Mouse (Mus musculus) limb, embryonic 14.5 days (tissue): ENCODE results near the gene Slc25a33. TPM values are rescaled to one million over a fixed set of nuclear protein-coding genes. Genes with fewer than 3 reads are reported as not detected.

ENCODE experiments used
- ATAC-seq: fragments of 200-750 bp; cut with Nextera tagmentation; 2 replicates; pipeline ENCODE4 v1.8.0; 2017; ENCODE audit warnings: low read depth, moderate number of reproducible peaks, moderate TSS enrichment; ENCODE audit not compliant: low FRiP score
- DNase-seq: peaks from one replicate; pipeline ENCODE4 v3.0.0-alpha.2; 2015; ENCODE audit warnings: low spot score
- H3K27ac ChIP-seq: fragments of 300-500 bp; sonication (generic); replicated peaks from 2 replicates; pipeline ENCODE4 v1.5.1; 2014; ENCODE audit warnings: low read depth, mild to moderate bottlenecking, low read length, moderate library complexity, mixed read lengths
- H3K27me3 ChIP-seq: fragments of 300-500 bp; sonication (generic); 2 replicates; pipeline ENCODE4 v1.6.1; 2014; ENCODE audit warnings: low read length, mixed read lengths; ENCODE audit not compliant: control insufficient read depth, insufficient read depth
- H3K36me3 ChIP-seq: fragments of 300-500 bp; sonication (generic); 2 replicates; pipeline ENCODE4 v1.6.1; 2014; ENCODE audit warnings: mild to moderate bottlenecking, low read length, moderate library complexity, mixed read lengths; ENCODE audit not compliant: control insufficient read depth, insufficient read depth
- H3K4me1 ChIP-seq: fragments of 300-500 bp; sonication (generic); 2 replicates; pipeline ENCODE4 v1.6.1; 2014; ENCODE audit warnings: antibody characterized with exemption, low read length, mixed read lengths; ENCODE audit not compliant: control insufficient read depth, insufficient read depth
- H3K4me2 ChIP-seq: fragments of 300-500 bp; sonication (generic); replicated peaks from 2 replicates; pipeline ENCODE4 v1.6.1; 2014; ENCODE audit warnings: low read depth, mild to moderate bottlenecking, low read length, moderate library complexity; ENCODE audit not compliant: severe bottlenecking
- H3K4me3 ChIP-seq: fragments of 300-500 bp; sonication (generic); replicated peaks from 2 replicates; pipeline ENCODE4 v1.5.1; 2014; ENCODE audit warnings: low read length
- H3K9ac ChIP-seq: fragments of 300-500 bp; sonication (generic); 2 replicates; pipeline ENCODE4 v1.6.1; 2014; ENCODE audit warnings: mild to moderate bottlenecking, low read depth, low read length, moderate library complexity; ENCODE audit not compliant: severe bottlenecking
- H3K9me3 ChIP-seq: fragments of 300-500 bp; sonication (generic); 2 replicates; pipeline ENCODE4 v1.6.1; 2016; ENCODE audit warnings: low read length; ENCODE audit not compliant: control insufficient read depth
- POLR2A ChIP-seq: fragments of 200-500 bp; IDR thresholded peaks from 2 replicates; pipeline ENCODE4 v1.8.0; 2012; ENCODE audit warnings: inconsistent platforms, mild to moderate bottlenecking, moderate library complexity, borderline replicate concordance; ENCODE audit not compliant: insufficient read depth, insufficient read length; ENCODE audit errors: extremely low read depth
- WGBS: fragments of 180-500 bp; shearing (Covaris S2); extraction: QIAGEN DNeasy Blood & Tissue Kit; methylation state at CpG from one replicate; pipeline ENCODE4 v1.1.7; 2014; 5-methylcytosine and 5-hydroxymethylcytosine counted together
- polyA plus RNA-seq, 2 experiments: library from polyadenylated mRNA; depleted of rRNA in 1 of 2; stranded (reverse) in 1 of 2; unstranded in 1 of 2; fragments of >200 nt; fragmentation: Nextera tagmentation in 1 of 2; extraction: Ambion mirVana in 1 of 2; gene quantifications; 2 replicates each; pipeline versions ENCODE4 v1.2.1 to v1.2.3; 2012 to 2014

Slc25a33 gene
- polyA plus RNA-seq, 2 experiments, result 8.2 to 10.8 TPM

- ATAC-seq (no peak), DNase-seq (no peak)
- WGBS, result 92% methylated on average over 18 of the region's 18 CpGs
- no peak overlapping the region for H3K4me3 ChIP-seq
- no peaks in the 10 kb centered on the region for H3K4me1 ChIP-seq
- no peaks in the 10 kb centered on the region for H3K9me3 ChIP-seq
- H3K4me2 ChIP-seq, result no peak overlapping the region
- no peaks in the 10 kb centered on the region for H3K27me3 ChIP-seq
- TF ChIP-seq POLR2A, result no peak
- peaks cover 16% of the 10 kb centered on the region for H3K36me3 ChIP-seq
- no peak overlapping the region for H3K9ac ChIP-seq
- no peak overlapping the region for H3K27ac ChIP-seq
Observed at GRCm38 (mm10) chr4:149749003-149749662, 24.9 kb downstream of the Slc25a33 start.

- 78% methylated on average over 7 of the region's 7 CpGs for WGBS
- ATAC-seq (no peak), DNase-seq (no peak)
- H3K27ac ChIP-seq, result no peak overlapping the region
- no peak overlapping the region for H3K4me2 ChIP-seq
- TF ChIP-seq POLR2A, result no peak
- H3K36me3 ChIP-seq, result peaks cover 36% of the 10 kb centered on the region
- no peak overlapping the region for H3K4me3 ChIP-seq
- no peaks in the 10 kb centered on the region for H3K27me3 ChIP-seq
- no peaks in the 10 kb centered on the region for H3K9me3 ChIP-seq
- no peak overlapping the region; the same call in 1 of the 2 replicates for H3K9ac ChIP-seq
- H3K4me1 ChIP-seq, result no peaks in the 10 kb centered on the region
Observed at GRCm38 (mm10) chr4:149744119-149744518, 30.0 kb downstream of the Slc25a33 start.

GRCm38 (mm10) chr4:149742011-149742530 is 32.0 kb downstream of the Slc25a33 start:
- peaks cover 1% of the 10 kb centered on the region; the same call in 1 of the 2 replicates for H3K4me1 ChIP-seq
- no peak overlapping the region for H3K27ac ChIP-seq
- ATAC-seq (no peak), DNase-seq (no peak)
- H3K36me3 ChIP-seq, result peaks cover 30% of the 10 kb centered on the region
- no peaks in the 10 kb centered on the region for H3K9me3 ChIP-seq
- no peak overlapping the region for H3K4me3 ChIP-seq
- no peak for TF ChIP-seq POLR2A
- 92% methylated on average over 14 of the region's 14 CpGs for WGBS
- no peak overlapping the region for H3K4me2 ChIP-seq
- no peaks in the 10 kb centered on the region for H3K27me3 ChIP-seq
- no peak overlapping the region for H3K9ac ChIP-seq

- H3K4me3 ChIP-seq, result no peak overlapping the region
- no peaks in the 10 kb centered on the region for H3K27me3 ChIP-seq
- H3K36me3 ChIP-seq, result peaks cover 26% of the 10 kb centered on the region
- H3K9ac ChIP-seq, result no peak overlapping the region
- ATAC-seq (no peak), DNase-seq (no peak)
- H3K4me1 ChIP-seq, result peaks cover 19% of the 10 kb centered on the region
- no peak for TF ChIP-seq POLR2A
- WGBS, result 80% methylated on average over 7 of the region's 7 CpGs
- no peak overlapping the region for H3K27ac ChIP-seq
- H3K9me3 ChIP-seq, result no peaks in the 10 kb centered on the region
- no peak overlapping the region for H3K4me2 ChIP-seq
Observed at GRCm38 (mm10) chr4:149740301-149740700, 33.8 kb downstream of the Slc25a33 start.

- Histone ChIP-seq H3K9ac (no peak overlapping the region), H3K9me3 (no peaks in the 10 kb centered on the region), H3K4me1 (peaks cover 27% of the 10 kb centered on the region), H3K27me3 (no peaks in the 10 kb centered on the region), H3K27ac (no peak overlapping the region), H3K4me2 (no peak overlapping the region), H3K4me3 (no peak overlapping the region), H3K36me3 (peaks cover 19% of the 10 kb centered on the region)
- no peak for DNase-seq
- WGBS, result 80% methylated on average over 5 of the region's 5 CpGs
- no peak for TF ChIP-seq POLR2A
- no peak for ATAC-seq
Observed at GRCm38 (mm10) chr4:149739478-149739877, 34.6 kb downstream of the Slc25a33 start.
